8 mouse cellular contexts compared by ENCODE assay signal in genomic region chr4:155344299-155344600, GRCm38 (mm10). TPM values are rescaled to one million over a fixed set of nuclear protein-coding genes. Genes with fewer than 3 reads are reported as not detected.
DNase-seq lines count a peak whose midpoint lies in the region; ATAC-seq lines count a peak whose summit lies in the region.

No protein-coding gene starts in this region.

- 0 out of 2 replicates have a peak overlapping the region, but pooled peaks have one; percentile 55 for H3K4me3 ChIP-seq in heart, embryonic 15.5 days
- peak overlapping the region; percentile 60 for H3K4me3 ChIP-seq in forebrain, embryonic 13.5 days
- H3K4me3 ChIP-seq in midbrain, embryonic 10.5 days, result peak overlapping the region; percentile 67

- H3K27me3 ChIP-seq in heart, embryonic 15.5 days, result peaks cover 39% of the 10 kb centered on the region
- 0 out of 2 replicates have a peak, but pooled peaks cover 3% of the 10 kb centered on the region for H3K27me3 ChIP-seq in forebrain, embryonic 13.5 days
- H3K27me3 ChIP-seq in midbrain, embryonic 10.5 days (ENCODE audit: low read depth, poor library complexity, severe bottlenecking), result peaks cover 39% of the 10 kb centered on the region

- H3K9me3 ChIP-seq in heart, embryonic 15.5 days (replicated peaks), result no peaks in the 10 kb centered on the region
- H3K9me3 ChIP-seq in forebrain, embryonic 13.5 days (replicated peaks), result no peaks in the 10 kb centered on the region
- no peaks in the 10 kb centered on the region for H3K9me3 ChIP-seq in midbrain, embryonic 10.5 days (replicated peaks)

- WGBS in heart, embryonic 15.5 days, result 54% methylated on average over 3 of the region's 3 CpGs
- 55% methylated on average over 3 of the region's 3 CpGs for WGBS in forebrain, embryonic 13.5 days
- 57% methylated on average over 3 of the region's 3 CpGs for WGBS in midbrain, embryonic 10.5 days

- no peak overlapping the region for H3K4me2 ChIP-seq in heart, embryonic 15.5 days
- peak overlapping the region; percentile 89 for H3K4me2 ChIP-seq in forebrain, embryonic 13.5 days

- H3K4me1 ChIP-seq in heart, embryonic 15.5 days (replicated peaks), result peaks cover 15% of the 10 kb centered on the region
- H3K4me1 ChIP-seq in forebrain, embryonic 13.5 days, result peaks cover 27% of the 10 kb centered on the region
- H3K4me1 ChIP-seq in midbrain, embryonic 10.5 days, result peaks cover 25% of the 10 kb centered on the region

- no peak for ATAC-seq in heart, embryonic 15.5 days (replicated peaks; ENCODE audit: insufficient number of reproducible peaks, insufficient read depth, low FRiP score, low read depth)
- ATAC-seq in forebrain, embryonic 13.5 days, result no peak

- no peak overlapping the region for H3K27ac ChIP-seq in heart, embryonic 15.5 days
- peak overlapping the region; percentile 88; the same call in 1 of the 2 replicates for H3K27ac ChIP-seq in forebrain, embryonic 13.5 days
- H3K27ac ChIP-seq in midbrain, embryonic 10.5 days (replicated peaks), result no peak overlapping the region

- H3K36me3 ChIP-seq in heart, embryonic 15.5 days, result no peaks in the 10 kb centered on the region
- no peaks in the 10 kb centered on the region for H3K36me3 ChIP-seq in forebrain, embryonic 13.5 days (ENCODE audit: poor library complexity, severe bottlenecking)
- H3K36me3 ChIP-seq in midbrain, embryonic 10.5 days, result no peaks in the 10 kb centered on the region

- no peak overlapping the region for H3K9ac ChIP-seq in heart, embryonic 15.5 days
- peak overlapping the region; percentile 83 for H3K9ac ChIP-seq in forebrain, embryonic 13.5 days

- DNase-seq in heart, postnatal 4 days, result no peak
- DNase-seq in MN1 (ENCODE audit: low spot score) (peak; percentile 19), adipocyte (ENCODE audit: low spot score) (no peak)
- no peak for DNase-seq in midbrain, embryonic 10.5 days (ENCODE audit: low spot score)
- no peak for DNase-seq in adrenal gland, adult 18-20 months (ENCODE audit: low spot score in 2 of 2)
- no peak for DNase-seq in ovary, postnatal 36 days (ENCODE audit: low spot score)

RNA-seq across cellular contexts. Expression of gene Prkcz, which starts 16.9 kb away (rescaled TPM):
- polyA plus RNA-seq in heart, embryonic 15.5 days (2015; fragmentation: Nextera tagmentation; extraction: Ambion mirVana), result 6.3 and 7.3 TPM in 2 replicates
- total RNA-seq in heart, postnatal 4 days (2021), result 1 to 10 TPM; 2.0 to 2.1 TPM
- polyA plus RNA-seq in forebrain, embryonic 13.5 days (2015; fragmentation: Nextera tagmentation; extraction: Ambion mirVana), result 33.2 and 42.1 TPM in 2 replicates
- 13.6 and 19.8 TPM in 2 replicates for polyA plus RNA-seq in midbrain, embryonic 10.5 days (2016; fragmentation: Nextera tagmentation; extraction: Ambion mirVana)
- total RNA-seq in adrenal gland, adult 18-20 months (2021), result 1 to 10 TPM; 5.5 to 7.6 TPM

RNA-seq across cellular contexts. Expression of gene Gabrd, which starts 53.7 kb away (rescaled TPM):
- 0.06 TPM in 1 of 2 replicates, not detected in the other for polyA plus RNA-seq in heart, embryonic 15.5 days (2015; fragmentation: Nextera tagmentation; extraction: Ambion mirVana)
- total RNA-seq in heart, postnatal 4 days (2021), result not detected
- polyA plus RNA-seq in forebrain, embryonic 13.5 days (2015; fragmentation: Nextera tagmentation; extraction: Ambion mirVana), result 0.31 and 0.35 TPM in 2 replicates
- polyA plus RNA-seq in midbrain, embryonic 10.5 days (2016; fragmentation: Nextera tagmentation; extraction: Ambion mirVana), result not detected in 2 replicates
- under 1 TPM in 1 of 2 experiments, not detected in 1; 0.16 TPM for total RNA-seq in adrenal gland, adult 18-20 months (2021)
